Mouse (Mus musculus): ENCODE results near the gene Zdhhc24. TPM values are rescaled to one million over a fixed set of nuclear protein-coding genes. Genes with fewer than 3 reads are reported as not detected.

The Zdhhc24 gene
- polyA plus RNA-seq (2017; shearing (Covaris generic)) = 1 to 10 TPM; 5.0 to 9.9 TPM

DNA sequence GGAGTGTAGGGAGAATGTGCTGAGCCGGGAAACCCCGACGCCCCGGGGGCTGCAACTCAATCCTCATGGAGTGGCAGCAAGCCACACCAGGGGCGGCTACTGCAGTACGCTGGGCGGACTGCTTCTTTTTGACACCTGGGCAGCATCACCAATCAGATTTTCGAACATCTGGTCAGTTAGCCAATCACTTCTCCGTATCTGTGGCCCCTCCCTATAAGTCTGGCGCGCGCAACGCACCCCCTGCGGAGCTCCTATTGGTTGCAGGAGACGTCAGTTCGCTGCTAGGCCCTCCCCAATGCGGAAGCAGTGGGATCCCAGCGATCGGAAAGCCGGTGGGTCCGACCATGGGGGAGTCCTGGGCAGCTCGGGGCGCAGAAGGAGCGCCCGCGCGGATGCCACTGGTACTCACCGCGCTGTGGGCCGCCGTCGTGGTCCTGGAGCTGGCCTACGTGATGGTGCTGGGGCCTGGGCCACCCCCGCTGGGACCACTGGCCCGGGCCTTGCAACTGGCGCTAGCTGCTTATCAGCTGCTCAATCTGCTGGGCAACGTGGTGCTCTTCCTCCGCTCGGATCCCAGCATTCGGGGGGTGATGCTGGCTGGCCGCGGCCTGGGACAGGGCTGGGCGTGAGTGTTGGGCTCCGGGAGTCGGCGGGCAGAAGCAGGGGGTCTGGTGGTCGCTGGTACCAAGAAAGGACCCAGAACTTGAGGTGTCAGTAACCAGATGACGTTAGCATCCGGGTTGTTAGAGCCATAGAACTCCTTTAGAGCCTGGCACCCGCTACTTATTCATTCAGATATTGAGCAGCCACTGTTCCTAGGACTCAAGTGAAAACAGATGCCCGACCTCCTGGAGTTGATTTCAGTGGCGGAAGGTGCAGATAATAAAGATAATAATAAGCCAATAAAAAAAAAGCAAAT lies at the start of gene Zdhhc24:
Gene Zdhhc24, plus strand, starts transcription at position 264 of the 919 bp plus-strand sequence.

DNA sequence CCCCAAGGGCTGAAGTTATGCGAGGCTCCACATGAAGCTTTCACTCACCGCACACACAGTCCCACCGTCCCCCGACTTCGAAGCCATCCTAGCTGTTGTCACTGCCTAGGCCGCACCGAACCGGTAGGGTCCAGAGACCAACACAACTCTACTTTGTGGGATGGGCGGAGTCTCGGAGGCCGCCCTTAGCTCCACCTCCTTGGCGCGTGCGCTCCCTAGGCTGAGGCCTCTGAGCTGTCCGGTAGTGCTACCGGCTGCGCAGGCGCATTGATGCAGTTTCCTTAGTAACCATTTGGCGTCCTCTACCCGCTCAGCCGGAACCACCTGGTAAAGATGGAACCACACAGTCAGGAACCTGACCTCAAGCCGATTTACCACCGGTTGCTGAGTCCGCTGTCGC lies 39.3 kb upstream of the Zdhhc24 start, which contains the start of the genes Ccs and Ccdc87:
Gene Ccs, minus strand, starts transcription at position 184 of the 400 bp plus-strand sequence.
Gene Ccdc87, plus strand, starts transcription at position 218 of the 400 bp plus-strand sequence.

DNA sequence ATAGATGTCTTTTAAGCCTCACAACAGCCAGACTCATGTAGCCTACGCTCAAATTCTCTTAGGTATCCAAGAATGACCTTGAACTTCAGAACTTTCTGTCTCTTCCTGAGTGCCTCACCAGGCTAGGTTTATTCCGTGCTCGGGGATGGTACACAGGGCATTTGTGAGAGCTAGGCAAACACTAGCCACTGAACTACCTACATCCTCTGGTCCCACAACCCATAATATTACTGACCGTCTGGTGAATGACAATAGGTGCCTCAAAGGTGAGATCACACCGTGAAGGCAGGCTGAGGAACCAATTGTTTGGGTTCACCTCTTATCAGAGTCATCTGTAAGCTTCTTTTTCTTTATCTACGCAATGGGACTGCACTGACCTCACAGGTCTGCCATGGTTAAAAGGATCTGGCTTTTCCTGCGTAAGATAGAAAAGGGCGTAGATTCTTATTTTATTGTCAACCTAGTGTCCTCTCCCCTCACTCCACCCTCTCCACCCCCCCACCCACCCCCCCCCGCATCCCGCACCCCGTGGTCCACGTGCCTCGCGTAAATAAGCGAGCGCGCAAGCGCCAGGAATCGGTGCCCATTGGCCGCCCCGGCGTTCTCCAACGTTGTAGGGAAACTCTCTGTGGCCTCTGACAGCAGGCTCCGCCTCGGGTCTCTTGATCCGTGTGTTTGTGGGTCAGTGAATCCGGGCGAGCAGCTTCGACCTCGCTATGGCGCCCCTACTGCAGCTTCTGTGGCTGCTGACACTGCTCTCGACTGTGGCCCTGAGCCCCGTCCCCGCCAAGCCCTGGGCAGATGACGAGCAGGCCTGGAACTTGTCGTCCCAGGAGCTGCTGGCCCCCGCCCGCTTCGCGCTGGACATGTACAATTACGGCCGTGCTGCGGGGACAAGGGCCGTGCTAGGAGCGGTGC lies 23.7 kb upstream of the Zdhhc24 start, which contains the start of gene Ctsf:
Gene Ctsf, plus strand, starts transcription at position 579 of the 918 bp plus-strand sequence.

DNA sequence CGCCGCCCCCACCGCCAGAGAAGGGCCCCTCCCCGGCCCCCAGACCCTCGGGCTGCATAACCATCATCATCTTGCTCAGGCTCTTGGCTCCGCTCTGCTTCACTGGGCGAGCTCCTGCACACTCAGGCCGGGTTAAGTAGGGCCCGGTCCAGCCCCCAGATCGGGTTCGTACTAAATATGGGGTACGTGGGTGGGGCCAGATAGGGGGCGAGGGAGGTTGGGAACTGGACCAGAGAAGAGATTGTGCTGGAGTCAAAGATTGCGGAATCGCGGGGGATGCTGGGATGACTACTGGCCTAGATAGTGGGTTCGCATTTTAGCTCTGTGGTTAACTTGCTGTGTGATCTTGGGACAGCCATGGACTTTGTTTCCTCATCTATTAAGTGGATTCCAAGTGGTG lies 683 bp upstream of the Zdhhc24 start, which contains the start of gene Actn3:
Gene Actn3, minus strand, starts transcription at position 125 of the 400 bp plus-strand sequence.

DNA sequence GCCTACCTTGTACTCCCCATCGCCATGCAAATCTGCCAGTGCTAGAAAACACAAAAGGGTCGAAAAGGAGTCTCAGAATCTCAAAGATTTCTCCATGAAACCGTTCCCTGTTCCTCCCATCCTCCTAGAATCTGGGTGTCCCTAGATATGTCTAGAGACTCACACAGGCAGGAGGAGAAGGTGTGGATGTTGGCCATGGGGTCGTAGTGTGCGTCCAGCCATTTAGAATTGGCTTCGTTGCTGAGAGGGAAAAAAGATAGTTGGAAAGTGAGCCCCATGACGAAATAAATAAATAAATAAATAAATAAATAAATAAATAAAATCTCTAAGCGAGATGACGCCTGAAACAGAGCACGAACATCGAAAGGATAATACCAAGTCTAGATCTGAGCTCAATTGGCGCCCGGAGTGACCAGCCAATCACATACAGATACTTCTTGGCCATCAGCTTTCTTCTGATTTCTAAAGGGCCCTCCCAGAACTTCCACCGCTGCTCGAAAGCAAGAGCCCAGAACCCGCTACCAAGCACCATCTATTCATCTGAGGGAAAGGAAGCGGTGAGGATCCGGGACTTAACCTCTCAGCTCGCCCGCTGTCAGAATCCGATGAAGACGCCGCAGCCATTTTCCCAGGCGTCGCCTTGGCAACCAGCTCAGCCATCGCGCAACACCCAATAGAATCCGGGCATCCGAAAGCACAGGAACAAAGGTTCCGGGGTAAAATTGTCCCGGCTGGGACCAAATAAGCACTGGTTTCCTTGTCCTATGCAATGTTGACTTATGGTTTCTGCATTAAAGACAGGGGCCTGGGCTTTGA lies 27.7 kb downstream of the Zdhhc24 start, which contains the start of gene Bbs1:
Gene Bbs1, minus strand, starts transcription at position 650 of the 816 bp plus-strand sequence.

DNA sequence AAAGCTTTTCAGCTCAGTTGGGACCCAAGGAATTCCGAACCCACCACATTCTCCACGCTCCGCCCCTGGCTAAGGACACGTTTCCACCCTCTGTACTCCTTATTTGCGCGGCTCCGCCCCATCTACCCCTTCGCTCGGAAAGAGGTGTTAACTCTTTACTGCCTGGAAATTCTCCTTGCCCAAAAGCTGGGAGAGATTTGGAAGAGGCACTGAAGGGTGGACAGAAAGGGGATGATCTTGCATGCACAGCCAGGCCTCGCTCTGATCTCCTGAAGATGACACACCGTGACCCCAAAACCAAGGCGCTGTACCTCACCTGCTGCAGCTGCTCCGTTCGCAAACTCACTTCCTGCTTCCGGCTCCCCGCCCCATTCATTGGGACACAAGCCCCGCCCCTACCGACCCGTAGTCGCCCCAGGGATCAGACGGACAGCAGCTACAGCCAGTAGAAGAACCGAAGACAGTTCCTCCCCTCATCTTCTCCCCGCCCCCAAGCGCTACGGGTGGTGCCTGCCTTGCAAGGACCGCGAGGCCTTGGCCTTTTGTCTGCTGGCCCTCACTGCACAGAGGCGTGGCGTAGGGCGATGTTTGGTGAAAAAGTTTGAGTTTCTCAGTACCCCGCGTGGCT lies 49.5 kb downstream of the Zdhhc24 start, which contains the start of gene Dpp3:
Gene Dpp3, minus strand, starts transcription at position 384 of the 628 bp plus-strand sequence.

Other genes with a start within 250 kb of the Zdhhc24 start
- gene Gm960, start 180.0 kb upstream of the Zdhhc24 start, polyA plus RNA-seq (2017; shearing (Covaris generic)) = 1 to 10 TPM; 1.8 to 4.5 TPM
- under 1 TPM; 0.40 to 0.84 TPM for gene Sptbn2, start 167.5 kb upstream of the Zdhhc24 start, polyA plus RNA-seq (2017; shearing (Covaris generic))
- 10 to 100 TPM; 40.8 to 47.0 TPM for gene Rbm4b, start 122.2 kb upstream of the Zdhhc24 start, polyA plus RNA-seq (2017; shearing (Covaris generic))
- gene Rbm4, start 84.8 kb upstream of the Zdhhc24 start, polyA plus RNA-seq (2017; shearing (Covaris generic)) = 10 to 100 TPM; 49.9 to 54.0 TPM
- 10 to 100 TPM; 24.9 to 30.4 TPM for gene Gm21992, start 67.1 kb upstream of the Zdhhc24 start, polyA plus RNA-seq (2017; shearing (Covaris generic))
- gene Rbm14, start 67.0 kb upstream of the Zdhhc24 start, polyA plus RNA-seq (2017; shearing (Covaris generic)) = 10 to 100 TPM; 61.5 to 84.0 TPM
- gene Ccs, start 39.3 kb upstream of the Zdhhc24 start, polyA plus RNA-seq (2017; shearing (Covaris generic)) = 100 to 1,000 TPM in 1 of 2 experiments, 10 to 100 TPM in 1; 72.7 to 120 TPM
- under 1 TPM in 1 of 2 experiments, not detected in 1; 0.55 TPM for gene Ccdc87, start 39.3 kb upstream of the Zdhhc24 start, polyA plus RNA-seq (2017; shearing (Covaris generic))
- gene Ctsf, start 23.5 kb upstream of the Zdhhc24 start, polyA plus RNA-seq (2017; shearing (Covaris generic)) = 1 to 10 TPM; 4.1 to 6.0 TPM
- under 1 TPM in 1 of 2 experiments, not detected in 1; 0.11 TPM for gene Actn3, start 759 bp upstream of the Zdhhc24 start, polyA plus RNA-seq (2017; shearing (Covaris generic))
- gene Bbs1, start 28.0 kb downstream of the Zdhhc24 start, polyA plus RNA-seq (2017; shearing (Covaris generic)) = 1 to 10 TPM in 1 of 2 experiments, under 1 TPM in 1; 0.71 to 3.0 TPM
- gene Dpp3, start 49.6 kb downstream of the Zdhhc24 start, polyA plus RNA-seq (2017; shearing (Covaris generic)) = 100 to 1,000 TPM in 1 of 2 experiments, 10 to 100 TPM in 1; 93.7 to 123 TPM
- gene Peli3, start 64.5 kb downstream of the Zdhhc24 start, polyA plus RNA-seq (2017; shearing (Covaris generic)) = 1 to 10 TPM in 1 of 2 experiments, under 1 TPM in 1; 0.70 to 1.9 TPM
- 10 to 100 TPM; 60.3 to 63.9 TPM for gene Mrpl11, start 83.5 kb downstream of the Zdhhc24 start, polyA plus RNA-seq (2017; shearing (Covaris generic))
- 1 to 10 TPM; 1.3 to 1.7 TPM for gene Npas4, start 111.6 kb downstream of the Zdhhc24 start, polyA plus RNA-seq (2017; shearing (Covaris generic))
- gene Slc29a2, start 145.2 kb downstream of the Zdhhc24 start, polyA plus RNA-seq (2017; shearing (Covaris generic)) = 1 to 10 TPM; 3.4 TPM
- gene B4gat1, start 160.2 kb downstream of the Zdhhc24 start, polyA plus RNA-seq (2017; shearing (Covaris generic)) = 10 to 100 TPM; 13.6 to 15.6 TPM
- gene AC124502.3, start 160.2 kb downstream of the Zdhhc24 start, polyA plus RNA-seq (2017; shearing (Covaris generic)) = 1 to 10 TPM; 2.4 to 8.5 TPM
- 100 to 1,000 TPM; 103 to 106 TPM for gene Brms1, start 162.7 kb downstream of the Zdhhc24 start, polyA plus RNA-seq (2017; shearing (Covaris generic))
- under 1 TPM in 1 of 2 experiments, not detected in 1; 0.08 TPM for gene Rin1, start 171.8 kb downstream of the Zdhhc24 start, polyA plus RNA-seq (2017; shearing (Covaris generic))
- not detected for gene Cd248, start 189.4 kb downstream of the Zdhhc24 start, polyA plus RNA-seq (2017; shearing (Covaris generic))
- gene Tmem151a, start 206.9 kb downstream of the Zdhhc24 start, polyA plus RNA-seq (2017; shearing (Covaris generic)) = under 1 TPM; 0.31 to 0.84 TPM
- gene Yif1a, start 209.9 kb downstream of the Zdhhc24 start, polyA plus RNA-seq (2017; shearing (Covaris generic)) = 10 to 100 TPM; 59.7 to 66.6 TPM
- gene Cnih2, start 219.9 kb downstream of the Zdhhc24 start, polyA plus RNA-seq (2017; shearing (Covaris generic)) = 1 to 10 TPM; 2.7 to 5.6 TPM
- gene Rab1b, start 228.4 kb downstream of the Zdhhc24 start, polyA plus RNA-seq (2017; shearing (Covaris generic)) = 100 to 1,000 TPM; 187 to 249 TPM
- gene Klc2, start 239.9 kb downstream of the Zdhhc24 start, polyA plus RNA-seq (2017; shearing (Covaris generic)) = 1 to 10 TPM; 5.0 to 8.7 TPM